Mouse (Mus musculus) bone marrow, adult 2 months (tissue): ENCODE measurements at regions not wholly inside any gene's neighbourhood (a gene's known extent, or its start where the extent isn't known, plus 50 kb on each side); places are given as distances from the start of the nearest gene placed in this dataset.

Experiments used
- CTCF ChIP-seq: fragments of 200-500 bp; IDR thresholded peaks from 2 replicates; pipeline ENCODE4 v1.5.1; 2011; ENCODE audit warnings: low read length, control low read depth; ENCODE audit not compliant: control insufficient read depth, insufficient read depth
- POLR2A ChIP-seq: fragments of 200-500 bp; IDR thresholded peaks from 2 replicates; pipeline ENCODE4 v1.6.1; 2011; ENCODE audit warnings: low read depth, mild to moderate bottlenecking, control low read depth, low read length, borderline replicate concordance; ENCODE audit not compliant: control insufficient read depth

- TF ChIP-seq POLR2A (no peak), CTCF (no peak)
These were observed 805.0 kb upstream of the Lrrc6 start for GRCm38 (mm10) chr15:67305681-67306080.
